Mouse (Mus musculus) common myeloid progenitor, adult 5-6 weeks (primary cell): ENCODE results near the gene Btbd19. TPM values are rescaled to one million over a fixed set of nuclear protein-coding genes. Genes with fewer than 3 reads are reported as not detected.
A peak's percentile ranks its signal among the peaks of the same experiment; 100 is the strongest.

Experiments used
- ATAC-seq: replicated peaks from 2 replicates; pipeline ENCODE4 v1.8.0; 2016; ENCODE audit warnings: low read depth, mild to moderate bottlenecking, moderate TSS enrichment, inconsistent platforms; ENCODE audit not compliant: poor library complexity, severe bottlenecking
- total RNA-seq: library from RNA; stranded (forward); fragments of 200-1000, 187-1606 nt; gene quantifications from 2 replicates; pipeline ENCODE4 v1.2.3, GENCODE M21; 2017

The Btbd19 gene
- 6.7 and 7.8 TPM in 2 replicates for total RNA-seq

DNA sequence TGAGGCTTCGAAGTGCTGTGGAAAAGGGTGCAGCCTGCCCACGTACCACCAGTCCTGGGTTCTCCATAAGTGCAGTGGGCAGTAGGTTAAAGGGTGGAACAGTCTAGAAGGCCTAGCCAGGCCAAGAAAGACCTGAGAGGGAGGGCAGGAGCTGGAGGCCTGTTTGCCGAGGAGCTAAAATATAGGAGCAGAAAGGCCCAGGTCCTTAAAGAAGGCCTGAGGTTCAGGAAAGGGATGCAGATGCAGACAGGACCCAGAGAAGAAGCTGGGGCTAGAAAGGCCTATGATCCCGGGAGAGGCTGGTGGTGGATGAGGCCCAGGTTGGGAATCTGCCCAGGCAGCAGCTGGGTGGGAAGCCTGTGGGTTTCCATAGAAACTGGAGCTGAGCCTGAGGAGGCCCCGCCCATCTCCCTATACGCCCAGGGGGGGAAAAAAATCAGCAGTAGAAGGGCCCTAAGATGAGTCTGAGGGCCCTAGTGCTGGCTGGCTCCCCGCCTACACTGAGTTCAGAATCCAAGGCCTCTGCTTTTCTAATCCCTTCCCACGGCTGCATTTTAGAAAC lies at the start of gene Btbd19:
Gene Btbd19 (minus strand): TSS at position 378 of the 562 bp plus-strand sequence.
- ATAC-seq: no peak

DNA sequence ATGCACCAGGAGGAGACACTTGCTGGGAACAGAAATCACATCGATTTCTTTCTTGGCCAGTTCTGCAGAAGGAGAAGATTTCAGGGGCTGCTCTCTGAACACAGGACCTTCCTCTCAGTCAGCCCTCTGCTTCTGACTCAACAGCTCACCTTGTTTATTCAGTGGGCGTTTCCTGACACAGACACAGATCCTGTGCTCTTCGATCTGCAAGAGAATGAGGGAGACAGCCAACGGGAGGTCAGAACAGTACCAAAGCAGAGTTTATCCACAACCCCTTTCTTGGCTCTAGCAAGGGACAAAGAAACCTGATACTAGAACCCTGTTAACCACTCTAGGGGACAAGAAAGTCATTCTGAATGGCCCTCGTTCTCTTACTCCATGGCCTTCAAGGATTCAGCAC lies 44.4 kb upstream of the Btbd19 start:
- no peak for ATAC-seq

DNA sequence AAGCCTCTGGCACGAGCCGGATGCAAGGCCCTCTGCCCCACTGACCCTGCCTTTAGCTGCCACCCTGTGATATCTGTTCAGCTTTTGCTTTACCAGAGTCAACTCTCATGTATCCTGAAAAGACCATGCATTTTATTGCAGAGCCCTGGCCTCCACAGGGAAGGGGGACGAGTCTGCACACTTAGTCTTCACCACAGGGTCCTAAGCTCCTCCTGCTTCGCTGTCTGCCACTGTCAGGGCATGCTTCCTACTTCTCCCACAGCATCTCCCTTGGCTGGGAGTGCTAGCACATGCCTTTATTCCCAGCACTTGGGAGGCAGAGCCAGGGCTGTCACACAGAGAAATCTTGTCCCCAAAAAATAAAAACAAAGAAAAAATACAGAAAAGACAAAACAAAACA lies 35.7 kb upstream of the Btbd19 start:
- ATAC-seq: no peak

DNA sequence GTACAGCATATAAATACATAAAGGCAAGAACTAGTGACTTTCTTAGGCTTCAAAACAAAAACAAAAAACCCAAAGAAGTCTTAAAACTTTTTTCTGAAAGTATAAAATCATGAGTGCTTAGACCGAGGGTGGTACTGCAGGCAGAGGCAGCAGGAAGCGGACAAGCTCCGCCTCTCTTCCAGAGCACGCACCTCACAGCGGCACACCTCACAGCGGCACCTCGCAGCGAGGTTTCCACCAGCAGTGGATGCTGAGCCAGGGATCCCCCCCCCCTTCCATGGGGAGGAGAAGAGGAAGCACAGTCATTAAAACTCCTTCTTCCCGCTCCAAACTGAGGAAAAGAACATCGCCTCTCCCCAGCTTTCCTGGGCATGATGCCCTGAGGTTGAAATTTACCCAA lies 34.1 kb upstream of the Btbd19 start:
- ATAC-seq: no peak

DNA sequence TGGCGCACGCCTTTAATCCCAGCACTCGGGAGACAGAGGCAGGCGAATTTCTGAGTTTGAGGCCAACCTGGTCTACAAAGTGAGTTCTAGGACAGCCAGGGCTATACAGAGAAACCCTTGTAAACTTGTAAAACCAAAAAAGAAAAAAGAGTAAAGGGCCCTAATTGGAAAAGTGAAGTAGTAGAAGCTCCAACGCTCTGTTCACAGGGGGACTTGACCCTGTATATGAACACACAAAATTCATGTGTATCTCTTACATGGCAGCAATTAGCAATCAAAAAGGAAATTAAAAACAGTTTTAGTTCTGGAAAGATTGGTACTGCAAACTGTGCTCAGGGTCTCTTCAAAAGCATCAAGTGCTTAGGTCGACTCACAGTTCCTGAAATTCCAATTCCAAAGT lies 30.8 kb upstream of the Btbd19 start:
- no peak for ATAC-seq

DNA sequence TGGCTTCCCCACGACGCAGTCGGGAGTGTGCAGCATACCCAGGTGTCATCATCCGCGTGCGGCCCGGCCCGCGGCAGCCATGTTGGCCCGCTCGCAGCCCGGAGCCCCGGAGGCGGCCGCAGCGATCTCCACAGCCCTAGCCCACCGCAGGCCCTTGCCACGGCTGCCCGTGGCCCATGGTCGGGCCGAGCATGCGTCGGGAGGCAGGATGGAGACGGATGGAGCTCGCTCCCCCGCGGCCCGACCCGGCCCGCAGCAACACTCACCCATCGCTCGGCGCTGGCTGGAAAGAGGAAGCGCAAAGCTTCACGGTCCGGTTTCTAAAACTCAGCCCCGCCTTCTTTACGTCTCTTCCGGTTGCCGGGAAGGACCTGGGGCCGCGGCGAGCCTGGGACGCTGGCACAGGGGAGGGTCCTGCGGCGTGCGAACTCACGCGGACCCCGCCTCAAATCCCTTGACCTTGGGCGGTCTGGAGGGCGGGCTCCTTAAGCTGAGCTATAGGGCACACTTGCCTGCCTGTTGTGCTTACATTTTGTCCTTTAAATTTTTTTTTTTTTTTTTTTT lies 30.3 kb upstream of the Btbd19 start, which contains the start of gene Rps8:
Gene Rps8 (minus strand): TSS at position 452 of the 564 bp plus-strand sequence.
- peak; percentile 93 for ATAC-seq

DNA sequence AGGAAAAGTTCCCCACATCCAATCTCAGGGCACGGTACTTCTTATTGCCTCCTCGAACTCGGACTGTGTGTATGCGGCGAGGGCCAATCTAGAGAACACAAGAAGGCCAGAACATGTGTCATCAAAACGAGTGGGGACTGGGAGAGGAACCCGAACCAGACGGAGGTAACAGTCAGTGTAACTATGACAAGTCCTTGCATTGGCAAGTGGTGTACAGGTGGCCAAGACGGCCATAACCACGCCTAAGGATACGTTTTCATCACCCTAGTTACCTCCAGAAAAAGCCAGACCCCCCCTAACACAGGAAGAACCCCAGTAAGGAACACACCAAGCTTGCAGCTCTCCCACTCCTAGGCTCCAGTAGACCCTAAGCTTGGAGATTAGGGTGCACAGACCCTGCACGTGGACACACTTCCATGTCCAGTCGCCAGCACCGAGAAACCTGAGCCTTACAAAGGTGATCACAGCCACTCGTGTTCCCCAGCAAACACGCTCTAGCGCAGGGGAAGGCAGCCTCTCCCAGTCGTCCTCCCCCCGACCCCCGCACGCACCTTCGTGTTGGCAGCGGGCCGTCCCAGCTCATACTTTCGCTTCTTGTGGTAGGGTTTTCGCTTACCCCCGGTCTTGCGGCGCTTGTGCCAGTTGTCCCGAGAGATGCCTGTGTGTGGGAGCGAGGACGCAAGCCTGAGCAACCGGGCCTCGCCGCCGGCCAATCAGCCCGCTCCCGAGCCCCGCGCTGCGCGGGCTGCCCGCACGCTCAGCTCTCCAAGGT lies 29.7 kb upstream of the Btbd19 start:
- ATAC-seq: no peak

DNA sequence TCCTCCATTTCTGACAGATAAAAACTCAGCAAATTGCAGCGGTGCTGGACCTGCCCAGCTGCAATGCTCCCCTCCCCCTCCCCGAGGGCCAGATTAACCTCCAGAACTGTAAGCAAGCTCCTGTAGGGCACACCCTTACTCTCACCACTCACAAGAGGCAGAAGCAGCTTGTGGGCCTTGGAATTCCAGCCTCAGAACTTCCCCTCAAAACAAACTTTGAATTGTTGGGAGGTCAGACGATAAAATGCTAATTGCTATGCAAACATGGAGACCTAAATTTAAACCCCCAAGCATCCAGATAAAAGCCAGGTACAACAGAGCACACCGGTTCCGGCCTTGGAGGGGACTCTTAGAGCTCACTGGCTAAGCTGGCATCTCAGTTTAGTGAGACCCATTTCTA lies 27.2 kb upstream of the Btbd19 start:
- no peak for ATAC-seq

DNA sequence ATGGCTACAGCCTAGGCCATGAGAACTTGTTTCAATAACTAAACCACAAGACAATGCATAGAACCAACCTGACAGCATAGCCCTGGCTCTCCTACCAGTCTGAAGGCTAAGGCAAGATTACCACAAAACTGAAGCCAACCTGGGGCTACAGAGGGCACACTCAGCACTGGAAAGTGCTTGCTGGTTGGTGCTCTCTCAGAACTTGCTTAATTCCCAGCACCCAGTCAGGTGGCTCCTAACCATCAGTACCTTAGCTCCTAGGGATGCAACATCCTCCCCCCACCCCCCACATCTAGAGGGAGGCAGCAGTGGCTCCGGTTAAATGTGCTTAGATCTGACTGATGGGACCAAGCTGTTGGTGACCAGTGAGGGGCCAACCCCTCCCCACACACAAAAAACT lies 25.9 kb upstream of the Btbd19 start:
- no peak for ATAC-seq

DNA sequence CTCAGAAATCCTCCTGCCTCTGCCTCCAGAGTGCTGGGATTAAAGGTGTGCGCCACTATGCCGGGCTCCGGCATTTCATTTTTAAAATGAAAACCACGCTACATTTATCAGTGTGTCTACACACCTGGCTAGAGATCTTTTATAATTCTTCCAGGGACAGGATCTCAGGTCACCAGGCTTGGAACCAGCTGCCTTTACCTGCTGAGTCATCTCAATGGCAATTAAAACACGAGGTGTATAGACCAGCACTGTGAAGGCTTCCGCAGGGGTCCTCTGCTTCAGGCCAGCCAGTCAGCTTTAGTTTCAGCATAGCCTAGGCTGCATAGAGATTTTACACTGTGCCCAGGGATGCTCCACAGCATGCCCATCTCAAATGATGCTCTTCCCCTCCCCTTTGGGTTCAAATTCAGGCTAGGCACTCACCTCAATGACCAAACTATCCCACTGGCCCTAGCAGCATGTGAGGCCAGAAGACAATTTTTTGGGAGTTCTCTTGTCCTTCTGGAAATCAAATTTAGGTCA lies 24.7 kb upstream of the Btbd19 start:
- ATAC-seq: no peak

DNA sequence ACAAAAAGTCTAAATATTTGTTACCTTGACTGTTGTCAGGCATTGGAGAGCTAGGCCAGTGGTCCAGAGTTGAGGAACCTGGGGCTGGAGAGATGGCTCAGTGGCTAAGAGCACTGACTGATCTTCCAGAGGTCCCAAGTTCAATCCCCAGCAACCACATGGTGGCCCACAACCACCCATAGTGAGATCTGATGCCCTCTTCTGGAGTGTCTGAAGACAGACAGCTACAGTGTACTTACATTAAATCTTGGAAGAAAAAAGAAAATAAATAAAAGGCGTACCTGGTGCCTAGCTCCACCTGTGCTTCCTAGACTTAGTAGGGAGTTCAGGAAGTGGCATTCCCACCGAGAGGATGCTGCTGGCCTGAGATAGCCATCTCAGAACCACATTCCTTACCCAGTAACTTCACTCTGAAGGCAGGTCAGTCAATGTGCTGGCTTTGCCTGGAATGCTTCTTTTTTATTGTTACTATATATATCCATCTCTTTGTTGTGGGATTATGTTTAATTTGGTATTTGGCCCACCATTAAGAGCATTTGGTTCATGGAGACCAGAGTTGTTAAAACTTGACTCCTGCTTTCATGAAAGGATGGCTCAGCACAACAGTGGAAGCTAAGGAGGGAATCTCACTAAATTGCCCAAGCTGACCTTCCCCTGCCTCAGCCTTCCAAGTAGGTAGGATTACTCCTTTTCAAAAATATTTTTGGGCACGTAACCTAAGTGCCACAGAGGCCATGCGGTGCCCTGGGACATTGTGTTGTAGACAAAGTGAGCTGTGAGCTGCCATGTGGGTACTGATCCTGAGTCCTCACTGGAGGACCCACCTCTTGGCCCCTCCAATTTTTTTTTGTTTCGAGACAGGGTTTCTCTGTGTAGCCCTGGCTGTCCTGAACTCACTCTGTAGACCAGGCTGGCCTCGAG lies 24.0 kb upstream of the Btbd19 start:
- ATAC-seq: no peak

DNA sequence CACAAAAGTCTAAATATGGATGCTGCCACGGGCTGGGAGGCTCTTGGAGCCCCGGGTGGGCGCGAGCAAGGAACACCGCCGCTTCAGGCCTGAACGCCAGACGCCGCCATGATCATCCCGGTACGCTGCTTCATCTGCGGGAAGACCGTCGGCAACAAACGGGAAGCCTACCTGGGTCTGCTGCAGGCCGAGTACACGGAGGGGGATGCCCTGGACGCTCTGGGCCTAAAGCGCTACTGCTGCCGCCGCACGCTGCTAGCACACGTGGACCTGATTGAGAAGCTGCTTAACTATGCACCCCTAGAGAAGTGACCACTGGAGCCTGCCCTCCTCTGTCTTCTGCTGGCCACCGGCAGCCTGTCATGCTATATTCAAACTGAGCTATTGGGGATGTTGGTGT lies 23.3 kb upstream of the Btbd19 start:
- ATAC-seq: no peak

DNA sequence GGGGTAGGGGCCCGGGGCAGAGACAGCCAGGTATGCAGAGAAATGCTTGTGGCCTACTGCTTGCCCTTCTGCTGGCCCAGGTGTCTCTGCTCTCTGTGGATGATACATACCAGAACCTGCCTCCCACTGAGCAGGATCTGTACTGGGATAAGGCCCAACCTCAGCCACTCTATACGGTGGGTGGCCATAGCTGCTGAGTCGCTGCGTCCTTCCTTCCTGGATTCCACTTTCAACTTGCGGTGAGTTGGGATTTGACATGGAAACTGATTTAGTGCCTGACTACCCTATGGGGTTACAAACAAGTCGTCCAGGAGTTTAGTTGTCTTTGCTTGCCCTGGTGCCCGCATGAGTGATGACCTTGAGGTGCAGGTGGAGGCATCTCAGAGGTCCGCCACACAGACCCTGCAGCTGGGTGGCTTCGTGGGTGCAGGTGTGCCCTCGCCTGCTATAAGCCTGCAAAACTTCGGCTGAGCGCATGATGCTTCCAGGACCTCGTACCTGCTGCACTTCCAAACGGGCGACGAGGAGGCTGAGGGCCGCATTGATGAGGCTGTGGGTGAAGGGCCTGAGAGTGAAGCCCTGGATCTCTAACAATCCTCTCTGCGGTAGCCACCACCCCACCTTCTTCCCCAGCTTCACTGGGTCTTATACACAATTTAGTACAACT lies 22.7 kb upstream of the Btbd19 start:
- no peak for ATAC-seq

DNA sequence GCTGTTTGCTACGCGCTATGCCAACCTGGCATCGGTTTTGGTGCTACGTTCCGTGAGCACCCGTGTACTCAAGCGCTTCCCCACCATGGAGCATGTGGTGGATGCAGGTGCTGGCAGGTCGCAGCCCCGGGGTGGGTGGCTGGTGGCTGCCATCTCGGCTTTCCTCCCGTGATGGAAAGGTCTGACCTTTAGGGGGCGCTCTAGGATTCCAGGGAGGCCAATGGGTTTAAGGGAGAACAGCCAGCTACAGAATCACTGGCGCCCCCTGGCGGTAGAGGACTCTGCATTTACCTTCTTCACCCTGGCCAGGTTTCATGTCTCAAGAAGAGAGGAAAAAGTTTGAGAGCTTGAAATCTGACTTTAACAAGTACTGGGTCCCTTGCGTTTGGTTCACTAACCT lies 20.7 kb upstream of the Btbd19 start:
- peak; percentile 75 for ATAC-seq

DNA sequence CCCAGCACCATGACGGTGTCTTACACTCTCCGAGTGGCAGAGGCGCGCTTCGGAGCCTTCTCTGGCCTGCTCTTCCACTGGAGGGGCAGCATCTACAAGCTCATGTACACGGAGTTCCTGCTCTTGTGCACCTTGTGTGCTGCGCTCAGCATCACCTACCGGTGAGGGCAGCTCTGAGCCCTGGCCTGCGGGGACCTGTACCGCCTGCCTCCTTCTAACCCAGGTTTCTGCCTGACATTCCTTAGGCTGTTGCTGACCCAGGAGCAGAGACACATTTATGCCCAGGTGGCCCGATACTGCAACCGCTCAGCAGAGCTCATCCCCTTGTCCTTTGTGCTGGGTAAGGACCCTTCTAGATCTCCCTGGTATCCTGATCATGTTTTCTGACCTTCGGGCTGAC lies 19.7 kb upstream of the Btbd19 start:
- ATAC-seq: no peak

DNA sequence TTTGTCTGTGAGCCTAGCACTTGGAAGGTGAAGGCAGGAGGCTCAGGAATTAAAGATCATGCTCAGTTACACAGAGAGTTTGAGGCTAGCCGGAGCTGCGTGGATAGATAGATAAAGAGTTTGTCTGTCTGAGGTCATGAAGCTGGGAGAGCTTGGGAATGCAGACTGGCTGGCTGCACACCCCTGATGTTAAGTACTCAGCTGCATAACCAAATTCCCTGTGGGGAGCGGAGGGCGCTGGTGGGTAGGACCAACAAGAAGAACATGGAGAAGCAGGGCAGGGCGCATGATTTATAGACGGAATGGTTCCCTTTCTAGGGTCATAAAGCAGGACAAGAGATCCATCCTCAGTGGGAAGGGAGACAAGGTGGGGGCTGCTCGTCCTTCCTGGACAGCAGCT lies 17.5 kb upstream of the Btbd19 start:
- ATAC-seq: no peak

DNA sequence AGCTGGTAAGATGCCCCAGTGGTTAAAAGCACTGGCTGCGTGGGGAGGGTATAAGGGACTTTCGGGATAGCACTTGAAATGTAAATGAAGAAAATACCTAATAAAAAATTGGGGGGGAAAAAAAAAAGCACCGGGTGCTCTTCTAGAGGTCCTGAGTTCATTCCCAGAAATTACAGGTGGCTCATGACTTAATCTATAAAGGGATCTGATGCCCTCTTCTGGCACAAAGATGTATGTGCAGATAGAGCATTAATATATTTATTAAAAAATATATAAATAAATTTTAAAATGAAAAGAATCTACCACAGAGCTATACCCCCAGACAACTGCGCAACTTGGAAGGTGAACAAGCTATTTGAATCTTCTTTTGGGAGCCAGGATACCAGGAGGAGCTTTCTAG lies 15.1 kb upstream of the Btbd19 start:
- ATAC-seq: no peak

DNA sequence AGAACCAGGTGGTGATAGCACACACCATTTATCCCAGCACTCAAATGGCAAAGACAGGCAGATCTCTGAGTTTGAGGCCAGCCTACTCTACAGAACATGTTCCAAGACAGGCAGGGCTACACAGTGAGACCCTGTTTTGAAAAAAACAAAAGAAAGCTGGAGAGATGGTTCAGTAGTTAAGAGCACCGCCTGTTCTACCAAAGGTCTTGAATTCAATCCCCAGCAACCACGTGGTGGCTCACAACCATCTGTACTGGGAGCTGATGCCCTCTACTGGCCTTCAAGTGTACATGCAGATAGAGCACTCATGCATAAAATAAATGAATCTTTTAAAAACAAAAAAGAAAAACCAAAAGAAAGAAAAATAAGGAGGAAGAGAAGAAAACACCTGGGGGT lies 13.7 kb upstream of the Btbd19 start:
- ATAC-seq: peak; percentile 57

DNA sequence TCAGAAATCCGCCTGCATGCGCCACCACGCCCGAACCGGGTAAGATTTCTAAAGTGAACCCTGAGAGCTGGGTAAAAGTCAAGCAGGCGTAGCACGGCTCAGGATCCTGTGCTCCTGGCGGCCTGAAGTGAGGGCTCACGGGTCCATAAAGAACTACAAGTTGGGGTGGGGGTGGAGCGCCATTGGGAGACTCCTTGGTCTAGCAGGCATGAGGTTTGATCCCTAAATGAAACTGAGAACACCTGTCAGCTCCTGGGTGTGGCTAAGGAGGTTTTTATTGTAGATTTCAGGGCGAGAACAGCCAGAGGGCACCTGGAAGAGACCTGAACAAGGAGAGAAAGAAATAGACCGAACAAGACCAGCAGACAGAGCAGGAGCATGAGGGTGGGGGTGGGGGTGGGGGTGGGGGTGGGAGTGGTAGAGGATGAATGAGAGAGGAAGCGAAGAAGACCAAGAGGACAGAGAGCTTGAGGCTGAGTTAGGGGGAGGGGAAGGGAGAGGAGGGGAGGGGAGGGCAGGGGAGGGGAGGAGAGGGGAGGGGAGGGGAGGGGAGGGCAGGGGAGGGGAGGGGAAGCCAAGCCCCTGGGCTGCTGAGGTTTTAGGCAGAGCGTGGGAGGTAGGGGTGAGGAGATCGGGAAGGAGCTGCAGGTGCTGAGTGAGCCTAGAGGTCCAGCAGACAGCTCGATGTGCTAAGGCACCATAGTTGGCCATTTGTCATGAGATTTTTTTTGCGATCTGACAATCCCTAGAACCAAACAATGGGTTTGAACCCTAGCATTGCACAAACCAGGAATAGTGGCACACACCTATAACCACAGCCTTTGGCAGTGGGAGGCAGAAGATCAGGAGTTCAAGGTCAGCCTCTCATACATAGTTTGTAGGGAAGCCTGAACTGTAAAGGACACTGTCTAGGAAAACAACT lies 13.0 kb upstream of the Btbd19 start:
- ATAC-seq: no peak
